Mouse (Mus musculus): ENCODE measurements around the gene Hmgb3. TPM values are rescaled to one million over a fixed set of nuclear protein-coding genes. Genes with fewer than 3 reads are reported as not detected.
A peak's percentile ranks its signal among the peaks of the same experiment; 100 is the strongest.
"Not testable (repeated sequence)": the region's sequence is repeated elsewhere in the genome, so short reads cannot be mapped to it uniquely, and the experiment has no call there.

Gene Hmgb3
- polyA plus RNA-seq (2012; rRNA removed) = 76.5 and 80.0 TPM in 2 replicates

DNA sequence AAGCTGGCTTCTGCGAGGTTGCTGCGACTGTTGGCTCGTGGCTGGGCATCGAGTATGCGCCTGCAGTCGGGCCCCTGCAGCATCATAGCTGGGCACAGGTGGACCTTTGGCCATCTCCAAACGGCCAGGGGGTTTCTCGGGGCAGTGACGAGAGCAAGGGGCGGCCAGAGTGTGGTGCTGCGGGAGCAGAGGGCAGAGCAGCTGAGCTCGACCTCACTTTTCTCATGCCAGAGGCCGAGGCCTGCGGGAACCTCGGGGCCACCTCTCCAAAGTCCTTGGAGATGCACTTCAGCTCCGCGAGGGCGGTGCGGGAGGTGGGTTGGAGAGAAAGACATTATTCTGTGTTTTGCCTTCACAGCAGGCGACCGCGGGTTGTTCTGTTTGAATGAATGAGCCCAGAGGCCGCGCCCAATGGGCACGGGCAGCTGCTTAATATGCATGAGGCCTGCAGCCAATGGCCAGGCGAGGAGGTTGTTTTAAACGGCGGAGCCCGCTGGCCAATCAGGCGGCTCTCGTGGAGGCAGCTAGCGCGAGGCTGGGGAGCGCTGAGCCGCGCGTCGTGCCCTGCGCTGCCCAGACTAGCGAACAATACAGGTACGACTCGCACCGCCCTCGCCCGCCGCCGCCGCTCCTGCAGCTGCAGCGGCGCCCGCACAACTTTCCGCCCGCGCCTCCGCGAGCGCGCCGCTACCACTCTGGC is at the start of gene Hmgb3:
Gene Hmgb3, plus strand, starts transcription at position 504 of the 700 bp plus-strand sequence.
- DNase-seq (ENCODE audit: extremely low spot score in 1 of 2, low spot score in 1 of 2) = peak; percentile 74 to 82

DNA sequence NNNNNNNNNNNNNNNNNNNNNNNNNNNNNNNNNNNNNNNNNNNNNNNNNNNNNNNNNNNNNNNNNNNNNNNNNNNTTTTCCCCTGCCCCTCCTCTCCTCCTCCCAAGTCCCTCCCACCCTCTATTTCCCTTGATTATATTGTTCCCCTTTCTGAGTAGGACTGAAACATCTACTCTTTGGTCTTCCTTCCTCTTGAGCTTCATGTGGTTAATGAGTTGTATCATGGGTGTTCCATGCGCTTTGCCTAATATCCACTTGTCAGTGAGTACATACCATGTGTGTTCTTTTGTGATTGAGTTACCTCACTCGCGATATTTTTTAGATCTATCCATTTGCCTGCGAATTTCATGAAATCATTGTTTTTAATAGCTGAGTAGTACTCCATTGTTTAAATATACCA is 49.1 kb upstream of the Hmgb3 start:
- not testable (repeated sequence) for DNase-seq (ENCODE audit: extremely low spot score in 1 of 2, low spot score in 1 of 2)

DNA sequence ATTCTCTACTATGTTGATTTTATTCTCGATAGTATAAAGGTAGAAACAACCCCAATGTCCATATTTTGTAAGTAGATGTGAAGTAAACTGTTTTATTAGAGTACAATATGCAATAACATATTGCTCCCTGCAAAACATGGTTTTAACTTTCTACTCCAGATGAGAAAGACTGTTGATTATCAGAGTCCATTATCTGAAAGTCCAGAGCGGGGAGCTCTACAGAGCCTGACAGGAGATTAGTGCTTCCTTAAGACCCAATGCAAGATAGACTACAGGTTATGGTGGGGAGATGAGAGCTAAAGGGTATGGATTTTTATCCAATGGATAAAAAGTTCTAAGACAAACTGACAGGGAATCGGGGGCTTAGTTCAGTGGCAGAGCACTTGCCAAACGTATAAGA is 36.5 kb upstream of the Hmgb3 start:
- no peak for DNase-seq (ENCODE audit: extremely low spot score in 1 of 2, low spot score in 1 of 2)

DNA sequence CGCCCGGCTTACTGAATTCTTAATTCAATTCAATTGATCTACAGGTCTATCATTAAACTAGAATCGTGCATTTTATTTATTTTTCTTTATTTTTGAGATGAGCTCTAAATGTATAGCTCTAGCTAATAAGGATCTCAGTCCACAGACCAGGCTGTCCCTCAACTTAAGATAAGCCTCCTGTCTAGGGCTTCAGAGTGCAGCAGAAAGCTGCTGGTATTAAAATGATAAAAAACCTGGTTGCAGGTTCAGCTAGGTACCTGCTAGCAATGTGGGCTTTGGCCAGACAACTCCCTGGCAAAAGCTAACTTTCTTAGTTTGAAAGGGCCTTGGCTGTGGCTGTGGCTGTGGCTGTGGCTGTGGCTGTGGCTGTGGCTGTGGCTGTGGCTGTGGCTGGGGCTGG is 32.8 kb upstream of the Hmgb3 start:
- DNase-seq (ENCODE audit: extremely low spot score in 1 of 2, low spot score in 1 of 2) = no peak

DNA sequence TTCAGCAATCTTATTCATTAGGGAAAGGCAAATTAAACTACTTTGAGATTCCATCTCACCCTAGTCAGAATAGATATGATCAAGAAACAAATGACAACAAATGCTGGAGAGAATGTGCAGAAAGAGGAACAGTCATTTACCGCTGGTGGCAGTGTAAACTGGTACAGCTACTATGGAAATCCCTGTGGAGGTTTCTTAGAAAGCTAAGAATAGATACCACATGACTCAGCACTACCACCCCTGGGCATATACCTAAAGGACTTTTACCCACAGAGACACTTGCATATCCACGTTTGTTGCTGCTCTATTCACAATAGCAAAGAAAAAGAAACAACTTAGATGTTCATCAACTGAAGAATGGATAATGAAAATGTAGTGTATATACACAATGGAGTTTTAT is 31.4 kb upstream of the Hmgb3 start:
- no peak for DNase-seq (ENCODE audit: extremely low spot score in 1 of 2, low spot score in 1 of 2)

DNA sequence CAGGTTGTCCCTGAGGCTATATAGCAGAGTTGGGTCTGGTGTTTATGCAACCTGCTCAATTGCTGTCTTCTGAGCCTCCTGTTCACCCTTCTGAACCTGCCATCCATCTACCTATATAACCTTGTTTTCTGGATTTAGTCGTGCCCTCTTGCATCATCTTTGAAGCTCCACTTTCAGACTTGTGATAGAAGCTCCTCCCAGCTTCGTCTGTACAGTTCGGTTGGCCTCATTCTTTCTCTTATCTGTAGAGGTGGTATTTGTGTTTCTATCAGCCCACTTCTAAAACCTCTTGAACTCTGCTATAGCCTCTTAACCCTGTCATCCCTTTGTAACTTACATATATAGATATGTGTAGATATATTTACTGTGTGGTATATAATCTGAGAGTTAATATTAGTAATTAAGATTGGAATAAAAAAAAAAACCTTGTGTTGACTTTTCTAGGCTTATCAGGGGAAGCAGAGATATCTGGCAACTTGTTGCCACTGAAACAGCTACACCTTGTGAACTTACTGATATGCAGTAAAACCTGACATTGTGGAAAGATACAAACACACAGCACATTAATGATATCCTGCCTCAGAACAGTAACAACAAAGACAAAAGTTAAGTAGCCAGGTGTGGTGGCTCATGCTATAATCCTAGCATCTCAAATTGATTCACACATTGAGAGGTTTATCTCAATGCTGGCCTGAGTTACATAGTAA is 30.0 kb upstream of the Hmgb3 start:
- DNase-seq (ENCODE audit: extremely low spot score in 1 of 2, low spot score in 1 of 2) = no peak

DNA sequence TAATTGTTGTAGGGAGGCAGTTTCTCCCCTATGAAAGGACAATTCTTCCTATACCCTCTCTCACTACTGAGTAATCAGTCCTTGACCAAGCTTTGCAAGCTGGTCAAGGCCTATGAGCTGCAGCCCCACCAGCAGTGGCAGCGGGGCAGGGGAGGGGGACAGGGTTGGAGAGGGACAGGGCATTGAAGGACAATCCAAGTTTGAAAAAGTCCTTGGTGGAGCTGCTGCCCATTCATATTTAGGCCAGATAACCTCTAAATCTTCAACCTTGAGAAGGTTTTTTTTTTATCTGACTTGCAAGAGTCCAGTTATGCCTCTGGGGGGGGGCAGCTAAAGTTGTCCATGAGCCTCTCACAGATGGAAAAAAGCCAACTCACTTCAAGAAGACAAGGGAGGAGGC is 28.3 kb upstream of the Hmgb3 start:
- DNase-seq (ENCODE audit: extremely low spot score in 1 of 2, low spot score in 1 of 2) = no peak

DNA sequence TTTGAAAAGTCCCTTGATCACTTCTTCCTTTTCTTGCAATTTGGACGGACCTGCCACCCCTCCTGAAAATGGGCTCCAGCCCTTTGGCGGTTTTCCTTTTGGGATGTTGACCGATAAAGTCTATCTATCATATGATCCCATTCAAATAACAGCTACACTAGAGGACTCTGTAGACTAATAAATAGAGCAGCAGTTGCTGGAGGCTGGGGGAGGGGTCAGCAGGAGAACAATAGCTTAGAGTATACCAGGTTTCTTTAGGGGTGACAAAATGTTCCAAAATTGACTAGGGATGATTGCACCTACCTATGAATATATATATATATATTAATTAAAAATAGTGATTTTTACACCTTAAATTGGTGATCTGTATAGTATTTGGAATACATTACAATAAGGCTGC is 27.6 kb upstream of the Hmgb3 start:
- no peak for DNase-seq (ENCODE audit: extremely low spot score in 1 of 2, low spot score in 1 of 2)

DNA sequence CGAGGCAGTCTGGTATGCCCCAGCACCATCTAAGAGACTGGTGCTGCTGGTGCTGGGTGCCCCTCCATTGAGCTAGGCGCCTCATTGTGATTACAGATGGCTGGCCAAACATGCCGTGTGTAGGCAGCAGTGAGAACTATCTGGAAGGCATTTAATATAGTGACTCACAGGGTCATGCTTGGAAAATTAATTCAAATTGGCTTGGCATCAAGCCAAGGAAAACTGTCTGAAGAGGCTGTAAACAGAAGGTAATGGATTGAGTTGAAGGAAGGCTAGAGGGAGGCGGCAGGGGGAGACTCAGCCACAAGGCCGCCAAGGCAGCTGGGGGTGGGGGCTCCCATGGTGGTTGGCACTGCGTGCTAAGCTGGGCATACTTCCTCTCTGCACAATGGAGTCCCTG is 27.1 kb upstream of the Hmgb3 start:
- DNase-seq (ENCODE audit: extremely low spot score in 1 of 2, low spot score in 1 of 2) = no peak

DNA sequence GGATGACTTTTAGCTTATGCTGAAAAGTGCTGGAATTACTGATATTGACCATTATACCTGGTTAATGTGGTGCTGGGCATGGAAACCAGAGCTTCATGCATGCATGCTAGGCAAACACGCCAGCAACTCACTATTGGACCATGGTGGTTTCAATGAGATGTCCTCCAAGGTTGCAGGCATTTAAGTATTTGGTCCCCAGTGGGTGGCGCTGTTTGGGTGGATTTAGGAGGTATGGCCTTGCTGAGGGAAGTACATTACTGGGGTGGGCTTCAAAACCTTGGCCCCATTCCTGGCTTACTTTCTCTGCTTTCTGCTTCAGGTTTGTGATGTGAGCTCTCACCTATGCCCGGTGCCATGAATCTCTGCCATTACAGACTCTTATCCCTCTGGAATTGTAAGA is 23.1 kb upstream of the Hmgb3 start:
- DNase-seq (ENCODE audit: extremely low spot score in 1 of 2, low spot score in 1 of 2) = no peak

DNA sequence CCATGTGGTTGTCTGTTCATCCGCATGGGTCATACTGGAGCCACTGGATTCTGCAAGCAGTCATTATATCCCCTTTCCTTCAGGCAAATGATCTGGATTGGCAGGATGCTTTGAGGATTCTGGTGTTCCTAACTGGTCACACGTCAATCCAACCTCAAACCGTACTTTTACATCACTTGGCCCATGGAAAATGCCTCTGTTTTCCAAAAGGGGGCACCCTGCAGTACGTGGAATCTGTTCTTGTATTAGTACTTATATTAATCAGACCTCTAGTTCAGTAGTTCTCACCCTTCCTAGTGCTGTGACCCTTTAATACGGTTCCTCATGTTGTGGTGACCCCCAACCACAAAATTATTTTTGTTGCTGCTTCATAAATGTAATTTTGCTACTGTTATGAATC is 21.6 kb upstream of the Hmgb3 start:
- no peak for DNase-seq (ENCODE audit: extremely low spot score in 1 of 2, low spot score in 1 of 2)

DNA sequence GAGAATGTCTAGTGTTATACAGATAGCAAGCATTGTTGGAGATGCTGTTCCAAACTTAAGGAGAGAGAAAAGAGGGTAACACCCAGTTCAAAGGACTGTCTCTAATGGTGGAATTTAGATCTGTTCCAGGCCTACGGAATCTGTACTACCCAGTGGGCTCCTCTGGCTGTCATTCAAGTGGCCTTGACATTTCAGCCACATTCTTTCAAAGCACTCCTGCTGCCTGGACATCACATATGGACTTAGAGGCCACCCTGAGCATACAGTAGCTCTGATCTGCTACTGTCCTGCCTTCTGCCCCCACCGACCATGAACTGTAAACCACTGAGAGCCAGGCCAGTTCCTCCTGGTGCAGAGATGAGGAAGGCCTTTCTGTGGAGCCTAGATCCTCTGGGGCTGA is 17.9 kb upstream of the Hmgb3 start:
- DNase-seq (ENCODE audit: extremely low spot score in 1 of 2, low spot score in 1 of 2) = no peak

DNA sequence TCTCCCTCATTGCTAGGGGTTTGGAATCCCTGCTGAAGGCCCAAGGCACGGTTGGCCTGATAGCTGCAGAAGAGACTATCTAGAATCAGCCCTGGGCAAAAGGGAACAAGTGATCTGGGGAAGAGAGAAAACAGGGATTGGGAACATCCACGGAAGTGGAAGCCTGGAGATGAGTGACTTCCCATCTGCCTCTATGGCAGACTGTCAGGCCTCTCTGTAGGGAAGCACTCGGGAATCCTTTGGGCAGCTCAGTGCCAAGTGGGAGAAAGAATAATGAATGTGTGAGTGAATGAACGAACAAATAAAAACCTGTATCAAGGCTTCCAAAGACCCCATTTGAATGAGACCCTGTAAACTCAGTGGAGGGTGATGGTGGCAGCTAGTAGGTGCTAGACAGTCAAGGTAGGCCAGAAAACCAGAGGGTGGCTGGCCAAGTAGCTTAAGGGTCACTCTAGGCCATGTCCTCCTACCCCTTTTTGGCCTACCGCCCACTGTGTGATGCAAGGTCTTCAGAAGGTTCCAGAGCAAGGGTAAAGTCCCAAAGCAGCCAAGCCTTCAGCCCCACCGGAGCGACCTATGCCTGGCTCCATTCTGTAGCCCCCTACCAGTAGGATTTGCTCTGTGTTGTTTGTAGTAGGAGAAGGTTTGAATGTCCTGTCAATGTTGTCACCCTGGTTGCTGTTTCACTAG is 14.8 kb upstream of the Hmgb3 start:
- DNase-seq (ENCODE audit: extremely low spot score in 1 of 2, low spot score in 1 of 2) = no peak

DNA sequence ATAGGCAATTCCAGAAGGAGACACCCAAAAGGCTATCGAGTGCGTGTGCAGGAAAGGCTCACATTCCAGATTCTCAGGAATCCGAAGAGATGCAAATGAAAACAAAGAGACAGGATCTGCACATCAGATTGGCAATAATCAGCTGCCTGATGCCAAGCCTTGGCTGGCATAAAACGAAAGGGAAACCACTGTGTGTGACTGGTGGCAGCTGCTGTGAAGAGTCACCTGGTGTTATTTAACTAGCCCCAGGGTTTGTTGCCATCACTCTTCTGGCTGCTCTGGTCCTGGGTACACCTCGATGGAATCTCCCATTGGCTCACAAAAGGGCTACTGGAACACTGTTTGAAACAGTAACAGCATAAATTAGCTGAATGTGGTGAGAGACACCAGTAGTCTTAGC is 11.0 kb upstream of the Hmgb3 start:
- DNase-seq (ENCODE audit: extremely low spot score in 1 of 2, low spot score in 1 of 2) = no peak

DNA sequence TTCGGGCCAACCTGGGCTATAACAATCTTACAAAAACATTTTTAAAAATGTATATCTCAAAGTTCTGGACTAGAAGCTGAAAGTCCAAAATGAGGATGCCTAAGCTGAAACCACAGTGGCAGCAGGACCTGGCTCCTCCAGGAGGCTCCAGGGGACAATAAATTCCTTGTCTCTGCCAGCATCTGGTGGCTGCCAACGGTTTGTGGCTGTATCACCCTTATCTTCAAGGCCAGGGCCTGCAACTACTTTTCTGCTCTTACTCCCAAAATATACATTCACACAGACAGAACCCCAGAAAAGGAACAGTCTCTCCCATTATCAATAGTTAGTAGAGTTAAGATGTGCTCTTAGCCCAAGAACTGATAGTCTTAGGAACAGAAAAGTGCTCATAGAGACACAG is 10.6 kb upstream of the Hmgb3 start:
- no peak for DNase-seq (ENCODE audit: extremely low spot score in 1 of 2, low spot score in 1 of 2)

DNA sequence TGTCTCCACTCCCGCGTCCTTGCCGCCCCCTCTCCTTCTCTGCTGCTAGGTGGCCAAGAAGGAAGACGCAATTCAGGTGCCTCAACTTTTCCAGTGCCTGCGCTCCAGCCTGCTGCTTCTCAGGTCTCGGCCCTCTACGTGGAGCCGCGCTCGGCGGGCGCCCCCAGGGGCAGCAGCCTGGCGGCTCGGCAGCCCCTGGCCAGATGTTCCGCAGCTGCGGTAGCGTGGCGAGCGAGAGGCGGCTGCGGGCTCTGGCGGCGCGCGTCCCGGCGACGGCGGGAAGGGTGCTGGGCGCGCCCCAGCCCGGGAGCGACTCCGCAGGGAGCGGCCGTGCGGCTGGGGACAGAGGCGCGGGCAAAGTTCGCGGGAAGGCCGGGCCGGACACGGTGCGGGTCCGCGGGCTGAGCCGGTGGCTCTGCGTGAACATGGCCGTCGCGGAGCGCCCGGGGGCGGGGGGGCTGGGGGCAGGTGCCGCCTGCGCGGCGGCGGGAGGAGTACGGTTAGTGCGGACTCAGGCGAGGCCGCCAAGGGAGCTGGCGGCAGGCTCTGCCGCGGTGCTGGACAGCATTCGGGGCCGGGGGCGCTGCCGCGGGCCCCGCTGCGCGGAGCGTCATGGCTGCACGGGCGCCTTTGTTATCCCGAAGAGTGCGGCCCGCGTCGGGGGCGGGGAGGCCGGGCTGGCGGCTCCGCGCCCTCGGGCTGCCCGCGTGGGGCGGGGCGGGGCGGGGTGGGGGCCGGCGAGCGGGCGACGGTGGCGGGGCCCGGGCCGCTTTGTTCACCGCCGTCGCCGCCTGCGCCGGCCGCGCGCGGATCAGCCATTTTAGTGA is 610 bp downstream of the Hmgb3 start:
- DNase-seq (ENCODE audit: extremely low spot score in 1 of 2, low spot score in 1 of 2) = peak in 1 of 2 experiments; percentile 5

DNA sequence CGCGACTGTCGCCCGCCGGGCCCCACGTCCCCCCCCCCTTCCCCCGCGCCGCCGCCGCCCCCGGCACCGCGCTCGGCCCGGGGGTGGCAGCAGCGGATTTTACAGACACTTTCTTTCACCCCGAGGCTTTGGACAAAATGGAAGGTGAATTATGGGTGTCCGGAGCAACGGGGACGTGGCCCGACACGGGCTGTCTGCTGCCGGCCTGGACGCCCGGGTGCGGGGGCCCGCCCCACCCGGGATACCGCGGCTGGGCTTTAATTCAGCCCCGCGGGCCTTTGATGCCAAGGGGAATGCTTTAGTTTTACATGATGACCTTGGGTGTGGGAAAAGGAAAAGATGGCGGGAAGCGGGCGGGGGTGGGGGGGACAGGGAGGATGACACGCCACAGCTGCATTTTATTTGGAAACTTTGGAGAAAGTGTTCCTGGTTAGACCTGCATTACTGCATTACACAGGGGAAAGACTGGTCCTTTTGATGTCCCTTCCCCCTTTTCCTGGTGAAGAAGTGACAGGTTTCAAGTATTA is 1.3 kb downstream of the Hmgb3 start:
- no peak for DNase-seq (ENCODE audit: extremely low spot score in 1 of 2, low spot score in 1 of 2)

DNA sequence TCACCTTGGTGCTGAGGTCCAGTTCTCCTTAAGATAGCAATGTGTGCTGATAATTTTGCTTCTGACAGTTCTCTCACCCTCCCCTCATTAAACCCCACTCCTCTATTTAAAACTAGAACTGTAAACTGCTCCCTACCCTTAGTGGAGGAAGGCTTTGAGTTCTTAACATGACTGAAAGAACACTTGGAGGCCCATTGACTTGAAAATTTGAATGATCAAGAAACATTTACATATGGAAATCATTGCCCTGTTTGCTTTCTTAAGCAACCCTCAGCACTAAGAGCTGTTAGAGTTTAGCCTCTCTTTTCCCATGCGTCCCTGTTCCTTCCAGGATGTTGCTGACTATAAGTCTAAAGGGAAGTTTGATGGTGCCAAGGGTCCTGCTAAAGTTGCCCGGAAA is 3.6 kb downstream of the Hmgb3 start:
- no peak for DNase-seq (ENCODE audit: extremely low spot score in 1 of 2, low spot score in 1 of 2)

DNA sequence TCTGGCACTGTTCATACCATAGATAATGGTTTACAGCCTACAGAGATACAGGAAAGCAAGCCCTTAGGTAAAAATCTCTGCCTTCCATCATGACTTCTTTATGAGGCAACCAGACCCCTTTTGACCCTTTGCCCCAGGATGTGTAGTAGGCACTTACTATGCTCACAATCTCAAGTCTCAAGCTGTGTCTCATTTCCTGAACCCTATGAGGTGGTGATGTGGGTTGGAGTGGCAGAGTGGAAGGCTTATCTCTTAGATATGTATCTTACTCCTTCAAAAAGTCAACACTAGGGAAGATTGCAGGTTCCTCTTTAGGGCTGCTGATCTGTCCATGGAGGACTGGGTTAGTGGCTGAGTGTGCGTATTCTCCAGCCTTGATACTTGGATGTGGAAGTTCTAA is 5.1 kb downstream of the Hmgb3 start:
- no peak for DNase-seq (ENCODE audit: extremely low spot score in 1 of 2, low spot score in 1 of 2)

DNA sequence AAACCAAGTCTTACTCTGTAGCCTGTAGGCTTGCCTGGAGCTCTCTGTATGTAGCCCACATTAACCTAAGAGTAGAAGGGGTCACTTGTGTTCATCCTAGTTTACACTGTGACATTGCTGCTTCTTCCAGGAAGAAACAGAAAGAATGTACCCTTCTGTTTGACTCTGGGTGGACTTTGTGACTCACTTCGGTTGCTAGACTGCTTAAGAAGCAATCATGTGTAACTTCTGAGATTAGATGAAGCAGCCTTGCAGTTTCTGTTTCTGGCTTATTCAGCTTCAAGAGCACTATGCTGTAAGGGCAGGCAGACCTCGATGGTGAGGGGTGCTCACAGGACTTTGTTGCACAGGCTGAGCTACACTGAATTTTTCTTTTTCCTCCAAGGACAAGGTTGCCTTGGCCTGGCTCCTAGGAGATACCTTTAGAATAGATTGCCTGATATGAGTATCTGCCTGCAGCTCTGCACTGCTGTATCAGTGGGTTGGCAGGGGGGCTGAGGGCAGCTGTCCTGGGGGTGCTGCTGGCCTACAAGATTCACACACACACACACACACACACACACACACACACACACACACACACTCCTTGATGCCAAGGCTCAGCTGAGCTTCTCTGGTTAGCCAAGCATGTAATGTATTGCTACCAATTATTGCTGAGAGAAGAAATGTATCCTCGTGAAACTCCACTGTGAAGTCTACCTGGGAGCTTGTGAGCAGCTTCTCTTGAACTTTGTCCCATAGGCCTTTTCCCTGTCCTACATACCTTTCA is 17.6 kb downstream of the Hmgb3 start:
- DNase-seq (ENCODE audit: extremely low spot score in 1 of 2, low spot score in 1 of 2) = no peak
